Mouse (Mus musculus): ENCODE results near the gene Abca6. TPM values are rescaled to one million over a fixed set of nuclear protein-coding genes. Genes with fewer than 3 reads are reported as not detected.

Gene Abca6
- polyA plus RNA-seq, 1 experiment from 2014 or later: 0.73 TPM

- Histone ChIP-seq H3K4me3 (ENCODE audit: low read depth, low read length) (no peak overlapping the region), H3K4me1 (replicated peaks; ENCODE audit: control insufficient read depth, insufficient read depth, low read length) (no peaks in the 10 kb centered on the region), H3K27ac (ENCODE audit: low read depth, low read length) (no peak overlapping the region), H3K4me2 (replicated peaks; ENCODE audit: low read depth) (no peak overlapping the region), H3K9me3 (ENCODE audit: control insufficient read depth) (no peaks in the 10 kb centered on the region), H3K36me3 (ENCODE audit: control insufficient read depth, insufficient read depth) (no peaks in the 10 kb centered on the region), H3K9ac (ENCODE audit: low read depth, low read length) (no peak overlapping the region), H3K27me3 (replicated peaks; ENCODE audit: control insufficient read depth, insufficient read depth, low read length) (no peaks in the 10 kb centered on the region)
- TF ChIP-seq CTCF (IDR thresholded peaks at IDR 0.05; ENCODE audit: low read depth): no peak
- no peak for ATAC-seq
These were observed 18.6 kb downstream of the Abca6 start for GRCm38 (mm10) chr11:110232975-110233374.

DNA sequence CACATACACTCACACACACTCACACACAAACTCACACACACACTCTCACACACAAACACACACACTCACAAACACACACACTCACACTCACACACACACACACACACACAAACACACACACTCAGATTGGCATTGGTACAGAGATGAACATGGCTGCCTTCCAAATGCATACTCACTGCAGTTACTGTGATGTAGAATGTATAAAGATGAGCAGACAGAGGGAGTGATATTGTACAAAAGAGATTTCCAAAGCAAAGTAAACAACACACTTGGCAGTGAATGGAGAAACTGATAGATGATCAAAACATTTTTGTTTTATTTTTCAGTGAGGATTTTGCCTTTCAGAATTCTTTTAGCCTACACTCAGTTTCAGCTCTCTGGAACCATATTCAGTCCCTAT lies 34.5 kb downstream of the Abca6 start:
- Histone ChIP-seq H3K27me3 (replicated peaks; ENCODE audit: control insufficient read depth, insufficient read depth, low read length) (no peaks in the 10 kb centered on the region), H3K9me3 (ENCODE audit: control insufficient read depth) (no peaks in the 10 kb centered on the region), H3K4me2 (replicated peaks; ENCODE audit: low read depth) (no peak overlapping the region), H3K4me3 (ENCODE audit: low read depth, low read length) (no peak overlapping the region), H3K27ac (ENCODE audit: low read depth, low read length) (no peak overlapping the region), H3K9ac (ENCODE audit: low read depth, low read length) (no peak overlapping the region), H3K4me1 (replicated peaks; ENCODE audit: control insufficient read depth, insufficient read depth, low read length) (no peaks in the 10 kb centered on the region), H3K36me3 (ENCODE audit: control insufficient read depth, insufficient read depth) (no peaks in the 10 kb centered on the region)
- ATAC-seq: no peak
- TF ChIP-seq CTCF (IDR thresholded peaks at IDR 0.05; ENCODE audit: low read depth): no peak

GRCm38 (mm10) chr11:110203930-110204329 lies 47.6 kb downstream of the Abca6 start:
- ATAC-seq: no peak
- Histone ChIP-seq H3K27ac (ENCODE audit: low read depth, low read length) (no peak overlapping the region), H3K27me3 (replicated peaks; ENCODE audit: control insufficient read depth, insufficient read depth, low read length) (no peaks in the 10 kb centered on the region), H3K4me1 (replicated peaks; ENCODE audit: control insufficient read depth, insufficient read depth, low read length) (no peaks in the 10 kb centered on the region), H3K9ac (ENCODE audit: low read depth, low read length) (no peak overlapping the region), H3K9me3 (ENCODE audit: control insufficient read depth) (no peaks in the 10 kb centered on the region), H3K36me3 (ENCODE audit: control insufficient read depth, insufficient read depth) (no peaks in the 10 kb centered on the region), H3K4me3 (ENCODE audit: low read depth, low read length) (no peak overlapping the region), H3K4me2 (replicated peaks; ENCODE audit: low read depth) (no peak overlapping the region)
- TF ChIP-seq CTCF (IDR thresholded peaks at IDR 0.05; ENCODE audit: low read depth): no peak
- WGBS: 86% methylated on average over 5 of the region's 5 CpGs

- Histone ChIP-seq H3K4me2 (replicated peaks; ENCODE audit: low read depth) (no peak overlapping the region), H3K9ac (ENCODE audit: low read depth, low read length) (no peak overlapping the region), H3K4me3 (ENCODE audit: low read depth, low read length) (no peak overlapping the region), H3K4me1 (replicated peaks; ENCODE audit: control insufficient read depth, insufficient read depth, low read length) (no peaks in the 10 kb centered on the region), H3K27me3 (replicated peaks; ENCODE audit: control insufficient read depth, insufficient read depth, low read length) (no peaks in the 10 kb centered on the region), H3K9me3 (ENCODE audit: control insufficient read depth) (no peaks in the 10 kb centered on the region), H3K27ac (ENCODE audit: low read depth, low read length) (no peak overlapping the region), H3K36me3 (ENCODE audit: control insufficient read depth, insufficient read depth) (no peaks in the 10 kb centered on the region)
- ATAC-seq: no peak
- no peak for TF ChIP-seq CTCF (IDR thresholded peaks at IDR 0.05; ENCODE audit: low read depth)
- 77% methylated on average over 3 of the region's 3 CpGs for WGBS
These were observed 52.7 kb downstream of the Abca6 start for GRCm38 (mm10) chr11:110198882-110199281.

GRCm38 (mm10) chr11:110196561-110197306 lies 54.8 kb downstream of the Abca6 start:
- no peaks in the 10 kb centered on the region for H3K27me3 ChIP-seq (replicated peaks; ENCODE audit: control insufficient read depth, insufficient read depth, low read length)
- no peaks in the 10 kb centered on the region for H3K9me3 ChIP-seq (ENCODE audit: control insufficient read depth)
- H3K9ac ChIP-seq (ENCODE audit: low read depth, low read length): no peak overlapping the region
- TF ChIP-seq CTCF (IDR thresholded peaks at IDR 0.05; ENCODE audit: low read depth): no peak
- H3K27ac ChIP-seq (ENCODE audit: low read depth, low read length): no peak overlapping the region
- 79% methylated on average over 8 of the region's 8 CpGs for WGBS
- H3K4me1 ChIP-seq (replicated peaks; ENCODE audit: control insufficient read depth, insufficient read depth, low read length): no peaks in the 10 kb centered on the region
- H3K4me3 ChIP-seq (ENCODE audit: low read depth, low read length): no peak overlapping the region
- H3K4me2 ChIP-seq (replicated peaks; ENCODE audit: low read depth): no peak overlapping the region
- ATAC-seq: no peak
- no peaks in the 10 kb centered on the region for H3K36me3 ChIP-seq (ENCODE audit: control insufficient read depth, insufficient read depth)

GRCm38 (mm10) chr11:110195310-110195709 lies 56.3 kb downstream of the Abca6 start:
- Histone ChIP-seq H3K4me1 (replicated peaks; ENCODE audit: control insufficient read depth, insufficient read depth, low read length) (no peaks in the 10 kb centered on the region), H3K9ac (ENCODE audit: low read depth, low read length) (no peak overlapping the region), H3K27ac (ENCODE audit: low read depth, low read length) (no peak overlapping the region), H3K27me3 (replicated peaks; ENCODE audit: control insufficient read depth, insufficient read depth, low read length) (no peaks in the 10 kb centered on the region), H3K36me3 (ENCODE audit: control insufficient read depth, insufficient read depth) (no peaks in the 10 kb centered on the region), H3K9me3 (ENCODE audit: control insufficient read depth) (no peaks in the 10 kb centered on the region), H3K4me3 (ENCODE audit: low read depth, low read length) (no peak overlapping the region), H3K4me2 (replicated peaks; ENCODE audit: low read depth) (no peak overlapping the region)
- no peak for ATAC-seq
- WGBS: 88% methylated on average over 4 of the region's 4 CpGs
- no peak for TF ChIP-seq CTCF (IDR thresholded peaks at IDR 0.05; ENCODE audit: low read depth)
